Mouse (Mus musculus): ENCODE measurements at regions not wholly inside any gene's neighbourhood (a gene's known extent, or its start where the extent isn't known, plus 50 kb on each side); places are given as distances from the start of the nearest gene placed in this dataset.
"Not testable (repeated sequence)": the region's sequence is repeated elsewhere in the genome, so short reads cannot be mapped to it uniquely, and the experiment has no call there.

- Histone ChIP-seq H3K27ac (ENCODE audit: low read length) (no peak overlapping the region), H3K4me3 (ENCODE audit: low read length) (no peak overlapping the region), H3K9ac (ENCODE audit: low read length) (no peak overlapping the region), H3K36me3 (ENCODE audit: control insufficient read depth, insufficient read depth, low read length) (no peaks in the 10 kb centered on the region), H3K4me1 (replicated peaks; ENCODE audit: control insufficient read depth, insufficient read depth, low read length) (no peaks in the 10 kb centered on the region), H3K4me2 (ENCODE audit: low read depth, low read length) (no peak overlapping the region), H3K27me3 (ENCODE audit: control insufficient read depth, insufficient read depth, low read depth, low read length) (no peaks in the 10 kb centered on the region), H3K9me3 (ENCODE audit: control insufficient read depth, low read length) (no peaks in the 10 kb centered on the region)
- 41% methylated on average over 2 of the region's 2 CpGs for WGBS
- ATAC-seq (ENCODE audit: low read depth) = no peak
Observed at GRCm38 (mm10) chr10:14977268-14978000, 259.4 kb upstream of the Gje1 start.

- no peak for ATAC-seq (ENCODE audit: low read depth)
- no peak overlapping the region for H3K9ac ChIP-seq (ENCODE audit: low read length)
- H3K27ac ChIP-seq (ENCODE audit: low read length) = no peak overlapping the region
- no peaks in the 10 kb centered on the region for H3K9me3 ChIP-seq (ENCODE audit: control insufficient read depth, low read length)
- no peaks in the 10 kb centered on the region for H3K4me1 ChIP-seq (replicated peaks; ENCODE audit: control insufficient read depth, insufficient read depth, low read length)
- H3K4me2 ChIP-seq (ENCODE audit: low read depth, low read length) = no peak overlapping the region
- H3K27me3 ChIP-seq (ENCODE audit: control insufficient read depth, insufficient read depth, low read depth, low read length) = no peaks in the 10 kb centered on the region
- no peak overlapping the region for H3K4me3 ChIP-seq (ENCODE audit: low read length)
- no peaks in the 10 kb centered on the region for H3K36me3 ChIP-seq (ENCODE audit: control insufficient read depth, insufficient read depth, low read length)
Observed at GRCm38 (mm10) chr10:14969726-14970125, 251.7 kb upstream of the Gje1 start.

- H3K36me3 ChIP-seq (ENCODE audit: control insufficient read depth, insufficient read depth, low read length) = no peaks in the 10 kb centered on the region
- WGBS = 56% methylated on average over 1 of the region's 1 CpGs
- no peaks in the 10 kb centered on the region for H3K27me3 ChIP-seq (ENCODE audit: control insufficient read depth, insufficient read depth, low read depth, low read length)
- no peak overlapping the region for H3K4me2 ChIP-seq (ENCODE audit: low read depth, low read length)
- H3K9ac ChIP-seq (ENCODE audit: low read length) = no peak overlapping the region
- ATAC-seq (ENCODE audit: low read depth) = no peak
- H3K27ac ChIP-seq (ENCODE audit: low read length) = no peak overlapping the region
- H3K9me3 ChIP-seq (ENCODE audit: control insufficient read depth, low read length) = no peaks in the 10 kb centered on the region
- no peaks in the 10 kb centered on the region for H3K4me1 ChIP-seq (replicated peaks; ENCODE audit: control insufficient read depth, insufficient read depth, low read length)
- no peak overlapping the region for H3K4me3 ChIP-seq (ENCODE audit: low read length)
Observed at GRCm38 (mm10) chr10:14967645-14968044, 249.6 kb upstream of the Gje1 start.

GRCm38 (mm10) chr10:14966771-14967170 is 248.8 kb upstream of the Gje1 start:
- 68% methylated on average over 3 of the region's 3 CpGs for WGBS
- H3K4me2 ChIP-seq (ENCODE audit: low read depth, low read length); H3K27ac ChIP-seq (ENCODE audit: low read length); ATAC-seq (ENCODE audit: low read depth); H3K27me3 ChIP-seq (ENCODE audit: control insufficient read depth, insufficient read depth, low read depth, low read length); H3K36me3 ChIP-seq (ENCODE audit: control insufficient read depth, insufficient read depth, low read length); H3K9ac ChIP-seq (ENCODE audit: low read length); H3K9me3 ChIP-seq (ENCODE audit: control insufficient read depth, low read length); H3K4me1 ChIP-seq (replicated peaks; ENCODE audit: control insufficient read depth, insufficient read depth, low read length); H3K4me3 ChIP-seq (ENCODE audit: low read length): not testable (repeated sequence)

GRCm38 (mm10) chr10:14952899-14953478 is 235.0 kb upstream of the Gje1 start:
- 38% methylated on average over 1 of the region's 1 CpGs for WGBS
- Histone ChIP-seq H3K4me3 (ENCODE audit: low read length) (no peak overlapping the region), H3K9me3 (ENCODE audit: control insufficient read depth, low read length) (no peaks in the 10 kb centered on the region), H3K36me3 (ENCODE audit: control insufficient read depth, insufficient read depth, low read length) (no peaks in the 10 kb centered on the region), H3K4me2 (ENCODE audit: low read depth, low read length) (no peak overlapping the region), H3K9ac (ENCODE audit: low read length) (no peak overlapping the region), H3K27me3 (ENCODE audit: control insufficient read depth, insufficient read depth, low read depth, low read length) (no peaks in the 10 kb centered on the region), H3K4me1 (replicated peaks; ENCODE audit: control insufficient read depth, insufficient read depth, low read length) (no peaks in the 10 kb centered on the region), H3K27ac (ENCODE audit: low read length) (no peak overlapping the region)
- ATAC-seq (ENCODE audit: low read depth) = no peak

- H3K4me2 ChIP-seq (ENCODE audit: low read depth, low read length) = no peak overlapping the region
- H3K9me3 ChIP-seq (ENCODE audit: control insufficient read depth, low read length) = no peaks in the 10 kb centered on the region
- H3K4me1 ChIP-seq (replicated peaks; ENCODE audit: control insufficient read depth, insufficient read depth, low read length) = no peaks in the 10 kb centered on the region
- no peak overlapping the region for H3K27ac ChIP-seq (ENCODE audit: low read length)
- no peaks in the 10 kb centered on the region for H3K36me3 ChIP-seq (ENCODE audit: control insufficient read depth, insufficient read depth, low read length)
- H3K9ac ChIP-seq (ENCODE audit: low read length) = no peak overlapping the region
- 22% methylated on average over 2 of the region's 2 CpGs for whole genome bisulfite sequencing
- ATAC-seq (ENCODE audit: low read depth) = peak; percentile 81
- no peak overlapping the region for H3K4me3 ChIP-seq (ENCODE audit: low read length)
- no peaks in the 10 kb centered on the region for H3K27me3 ChIP-seq (ENCODE audit: control insufficient read depth, insufficient read depth, low read depth, low read length)
Observed at GRCm38 (mm10) chr10:14941875-14942274, 223.9 kb upstream of the Gje1 start.

Measured in lung, embryonic 16.5 days (tissue).